Mouse (Mus musculus): ENCODE measurements at regions not wholly inside any gene's neighbourhood (a gene's known extent, or its start where the extent isn't known, plus 50 kb on each side); places are given as distances from the start of the nearest gene placed in this dataset.

GRCm38 (mm10) chr5:119480191-119481190, 190.0 kb upstream of the Tbx3 start:
- 51% methylated on average over 28 of the region's 28 CpGs for WGBS
- Histone ChIP-seq H3K27ac (no peak overlapping the region), H3K27me3 (ENCODE audit: control insufficient read depth, insufficient read depth, low read length) (no peaks in the 10 kb centered on the region; the same call in 1 of the 2 replicates), H3K4me3 (no peak overlapping the region), H3K79me2 (replicated peaks; ENCODE audit: control insufficient read depth, insufficient read depth, low read length) (no peaks in the 10 kb centered on the region), H3K36me3 (ENCODE audit: control insufficient read depth, insufficient read depth, low read length) (no peaks in the 10 kb centered on the region), H3K9ac (ENCODE audit: low read depth, low read length) (no peak overlapping the region), H3K4me1 (ENCODE audit: control insufficient read depth, insufficient read depth, low read length) (no peaks in the 10 kb centered on the region)
- DNase-seq: no peak
- intact Hi-C loops (cut with DNase I): no loop called here
- TF ChIP-seq CTCF (IDR thresholded peaks at IDR 0.05) (no peak), POLR2A (IDR thresholded peaks at IDR 0.05; ENCODE audit: insufficient read depth, low read depth, low read length) (no peak), EP300 (IDR thresholded peaks at IDR 0.05; ENCODE audit: insufficient read depth, low read depth, low read length) (no peak)

GRCm38 (mm10) chr5:119483706-119484105, 186.8 kb upstream of the Tbx3 start:
- no peak overlapping the region for H3K27ac ChIP-seq
- H3K27me3 ChIP-seq (ENCODE audit: control insufficient read depth, insufficient read depth, low read length): no peaks in the 10 kb centered on the region; the same call in 1 of the 2 replicates
- no peak overlapping the region for H3K4me3 ChIP-seq
- H3K79me2 ChIP-seq (replicated peaks; ENCODE audit: control insufficient read depth, insufficient read depth, low read length): no peaks in the 10 kb centered on the region
- WGBS: 67% methylated on average over 8 of the region's 8 CpGs
- intact Hi-C loops (cut with DNase I): no loop called here
- H3K9ac ChIP-seq (ENCODE audit: low read depth, low read length): no peak overlapping the region
- no peaks in the 10 kb centered on the region for H3K36me3 ChIP-seq (ENCODE audit: control insufficient read depth, insufficient read depth, low read length)
- no peak for TF ChIP-seq CTCF (IDR thresholded peaks at IDR 0.05)
- no peak for TF ChIP-seq EP300 (IDR thresholded peaks at IDR 0.05; ENCODE audit: insufficient read depth, low read depth, low read length)
- TF ChIP-seq POLR2A (IDR thresholded peaks at IDR 0.05; ENCODE audit: insufficient read depth, low read depth, low read length): no peak
- no peak for DNase-seq
- H3K4me1 ChIP-seq (ENCODE audit: control insufficient read depth, insufficient read depth, low read length): no peaks in the 10 kb centered on the region

GRCm38 (mm10) chr5:119486196-119486595, 184.3 kb upstream of the Tbx3 start:
- H3K79me2 ChIP-seq (replicated peaks; ENCODE audit: control insufficient read depth, insufficient read depth, low read length): no peaks in the 10 kb centered on the region
- no peaks in the 10 kb centered on the region for H3K36me3 ChIP-seq (ENCODE audit: control insufficient read depth, insufficient read depth, low read length)
- no peaks in the 10 kb centered on the region for H3K4me1 ChIP-seq (ENCODE audit: control insufficient read depth, insufficient read depth, low read length)
- no peaks in the 10 kb centered on the region for H3K27me3 ChIP-seq (ENCODE audit: control insufficient read depth, insufficient read depth, low read length)
- no peak overlapping the region for H3K9ac ChIP-seq (ENCODE audit: low read depth, low read length)
- TF ChIP-seq POLR2A (IDR thresholded peaks at IDR 0.05; ENCODE audit: insufficient read depth, low read depth, low read length): no peak
- no peak for TF ChIP-seq EP300 (IDR thresholded peaks at IDR 0.05; ENCODE audit: insufficient read depth, low read depth, low read length)
- no peak for TF ChIP-seq CTCF (IDR thresholded peaks at IDR 0.05)
- no peak for DNase-seq
- no peak overlapping the region for H3K4me3 ChIP-seq
- H3K27ac ChIP-seq: no peak overlapping the region
- intact Hi-C loops (cut with DNase I): no loop called here

GRCm38 (mm10) chr5:119487184-119487583, 183.3 kb upstream of the Tbx3 start:
- TF ChIP-seq CTCF (IDR thresholded peaks at IDR 0.05): no peak
- no peak for TF ChIP-seq POLR2A (IDR thresholded peaks at IDR 0.05; ENCODE audit: insufficient read depth, low read depth, low read length)
- TF ChIP-seq EP300 (IDR thresholded peaks at IDR 0.05; ENCODE audit: insufficient read depth, low read depth, low read length): no peak
- 94% methylated on average over 8 of the region's 8 CpGs for WGBS
- DNase-seq: no peak
- Histone ChIP-seq H3K4me1 (ENCODE audit: control insufficient read depth, insufficient read depth, low read length) (no peaks in the 10 kb centered on the region), H3K79me2 (replicated peaks; ENCODE audit: control insufficient read depth, insufficient read depth, low read length) (no peaks in the 10 kb centered on the region), H3K9ac (ENCODE audit: low read depth, low read length) (no peak overlapping the region), H3K27me3 (ENCODE audit: control insufficient read depth, insufficient read depth, low read length) (no peaks in the 10 kb centered on the region), H3K27ac (no peak overlapping the region), H3K36me3 (ENCODE audit: control insufficient read depth, insufficient read depth, low read length) (no peaks in the 10 kb centered on the region), H3K4me3 (no peak overlapping the region)
- intact Hi-C loops (cut with DNase I): no loop called here

- TF ChIP-seq EP300 (IDR thresholded peaks at IDR 0.05; ENCODE audit: insufficient read depth, low read depth, low read length) (no peak), POLR2A (IDR thresholded peaks at IDR 0.05; ENCODE audit: insufficient read depth, low read depth, low read length) (no peak), CTCF (IDR thresholded peaks at IDR 0.05) (no peak)
- H3K9ac ChIP-seq (ENCODE audit: low read depth, low read length): no peak overlapping the region
- no peak overlapping the region for H3K27ac ChIP-seq
- no peaks in the 10 kb centered on the region; the same call in 1 of the 2 replicates for H3K27me3 ChIP-seq (ENCODE audit: control insufficient read depth, insufficient read depth, low read length)
- no peak for DNase-seq
- H3K4me3 ChIP-seq: no peak overlapping the region
- no peaks in the 10 kb centered on the region for H3K36me3 ChIP-seq (ENCODE audit: control insufficient read depth, insufficient read depth, low read length)
- no peaks in the 10 kb centered on the region for H3K79me2 ChIP-seq (replicated peaks; ENCODE audit: control insufficient read depth, insufficient read depth, low read length)
- 82% methylated on average over 1 of the region's 1 CpGs for WGBS
- intact Hi-C loops (cut with DNase I): no loop called here
- H3K4me1 ChIP-seq (ENCODE audit: control insufficient read depth, insufficient read depth, low read length): no peaks in the 10 kb centered on the region
Measured at GRCm38 (mm10) chr5:119497501-119497900, 173.0 kb upstream of the Tbx3 start.

- TF ChIP-seq POLR2A (IDR thresholded peaks at IDR 0.05; ENCODE audit: insufficient read depth, low read depth, low read length): no peak
- no peak for TF ChIP-seq EP300 (IDR thresholded peaks at IDR 0.05; ENCODE audit: insufficient read depth, low read depth, low read length)
- TF ChIP-seq CTCF (IDR thresholded peaks at IDR 0.05): no peak
- no peak for DNase-seq
- Histone ChIP-seq H3K9ac (ENCODE audit: low read depth, low read length) (no peak overlapping the region), H3K27me3 (ENCODE audit: control insufficient read depth, insufficient read depth, low read length) (no peaks in the 10 kb centered on the region; the same call in 1 of the 2 replicates), H3K36me3 (ENCODE audit: control insufficient read depth, insufficient read depth, low read length) (no peaks in the 10 kb centered on the region), H3K4me1 (ENCODE audit: control insufficient read depth, insufficient read depth, low read length) (no peaks in the 10 kb centered on the region), H3K4me3 (no peak overlapping the region), H3K27ac (no peak overlapping the region), H3K79me2 (replicated peaks; ENCODE audit: control insufficient read depth, insufficient read depth, low read length) (no peaks in the 10 kb centered on the region)
- 76% methylated on average over 6 of the region's 6 CpGs for WGBS
- intact Hi-C loops (cut with DNase I): no loop called here
Measured at GRCm38 (mm10) chr5:119498431-119498830, 172.0 kb upstream of the Tbx3 start.

Measured in heart, adult 2 months (tissue).